8 mouse cellular contexts compared by ENCODE assay signal in genomic region chr4:62699191-62699812, GRCm38 (mm10).
A peak's percentile ranks its signal among the peaks of the same experiment; 100 is the strongest.
DNase-seq lines count a peak whose midpoint lies in the region; ATAC-seq lines count a peak whose summit lies in the region.

No protein-coding gene starts in this region.

- peak; percentile 88 for ATAC-seq in common myeloid progenitor, adult 5-6 weeks (replicated peaks; ENCODE audit: low read depth, poor library complexity, severe bottlenecking)
- ATAC-seq in hindbrain, embryonic 16.5 days = peak; percentile 89
- no peak for ATAC-seq in erythroid progenitor cell, adult 5-6 weeks (replicated peaks; ENCODE audit: low FRiP score, poor library complexity, severe bottlenecking)

- peaks cover 23% of the 10 kb centered on the region for H3K36me3 ChIP-seq in hindbrain, embryonic 16.5 days (ENCODE audit: control insufficient read depth, insufficient read depth, low read length)

- no peak overlapping the region; the same call in 1 of the 2 replicates for H3K27ac ChIP-seq in hindbrain, embryonic 16.5 days (ENCODE audit: low read depth, low read length)

- 2% methylated on average over 10 of the region's 10 CpGs for WGBS in hindbrain, embryonic 16.5 days

- peak; percentile 83 to 87 for DNase-seq in adrenal gland, adult 18-20 months (ENCODE audit: low spot score in 2 of 2)
- DNase-seq in gastrocnemius, adult 8-10 months (ENCODE audit: low spot score in 2 of 2) = peak; percentile 83 to 92
- peak; percentile 89 to 92 for DNase-seq in left cerebral cortex, adult 18-20 months (ENCODE audit: low spot score in 2 of 2)
- DNase-seq in lung, postnatal 25 days (ENCODE audit: low spot score) = peak; percentile 93
- peak; percentile 98 for DNase-seq in retina, postnatal 1 day

- no peaks in the 10 kb centered on the region for H3K27me3 ChIP-seq in hindbrain, embryonic 16.5 days (replicated peaks; ENCODE audit: control insufficient read depth, insufficient read depth, low read length)

- H3K4me2 ChIP-seq in hindbrain, embryonic 16.5 days (ENCODE audit: low read length) = peak overlapping the region; percentile 49

- peak overlapping the region; percentile 16 for H3K9ac ChIP-seq in hindbrain, embryonic 16.5 days (ENCODE audit: low read depth, low read length)

- H3K9me3 ChIP-seq in hindbrain, embryonic 16.5 days (ENCODE audit: control insufficient read depth, low read length) = no peaks in the 10 kb centered on the region

- peak overlapping the region; percentile 23 for H3K4me3 ChIP-seq in hindbrain, embryonic 16.5 days (ENCODE audit: low read length)

- peaks cover 37% of the 10 kb centered on the region for H3K4me1 ChIP-seq in hindbrain, embryonic 16.5 days (ENCODE audit: control insufficient read depth, insufficient read depth, low read depth, low read length)
